9 mouse cellular contexts compared by ENCODE assay signal in genomic region chr3:73056492-73057196, GRCm38 (mm10). TPM values are rescaled to one million over a fixed set of nuclear protein-coding genes. Genes with fewer than 3 reads are reported as not detected.
DNase-seq lines count a peak whose midpoint lies in the region; ATAC-seq and TF ChIP-seq lines count a peak whose summit lies in the region.
"Had no signal": no experiment of that assay in that cellular context is flagged by ENCODE, and none has a peak within 500 bp of the region (broad histone marks: within the 10 kb centered on the region; RNA-seq: fewer than 3 reads in every experiment).

No protein-coding gene starts in this region.

- no peak for TF ChIP-seq CTCF in testis, adult 2 months (IDR thresholded peaks at IDR 0.05; ENCODE audit: control insufficient read depth, insufficient read depth, insufficient replicate concordance, low read depth, low read length)
- no peak for TF ChIP-seq CTCF in thymus, adult 2 months (IDR thresholded peaks at IDR 0.05; ENCODE audit: borderline replicate concordance, control insufficient read depth, extremely low read depth, insufficient read depth, low read length, poor library complexity)

- no peak overlapping the region for H3K27ac ChIP-seq in testis, adult 2 months (ENCODE audit: control insufficient read depth, insufficient read depth, low read depth, low read length)
- H3K27ac ChIP-seq in limb, embryonic 10.5 days = no peak overlapping the region
- no peak overlapping the region for H3K27ac ChIP-seq in thymus, adult 2 months (ENCODE audit: control insufficient read depth, insufficient read depth, low read length)

- WGBS in limb, embryonic 10.5 days = under 1% methylated on average over 32 of the region's 32 CpGs
- 6% methylated on average over 32 of the region's 32 CpGs for WGBS in thymus, adult 2 months

- peaks cover 3% of the 10 kb centered on the region; the same call in 1 of the 2 replicates for H3K4me1 ChIP-seq in testis, adult 2 months (ENCODE audit: control insufficient read depth, insufficient read depth, low read length)
- peaks cover 10% of the 10 kb centered on the region for H3K4me1 ChIP-seq in limb, embryonic 10.5 days
- no peaks in the 10 kb centered on the region for H3K4me1 ChIP-seq in thymus, adult 2 months (replicated peaks; ENCODE audit: control insufficient read depth, insufficient read depth, low read length)

- H3K9me3 ChIP-seq in limb, embryonic 10.5 days (replicated peaks) = no peaks in the 10 kb centered on the region

- ATAC-seq in cerebellum, adult (ENCODE audit: insufficient number of reproducible peaks, low FRiP score, low TSS enrichment) = peak; percentile 26; the same call in 1 of the 2 replicates

- TF ChIP-seq POLR2A in testis, adult 2 months (IDR thresholded peaks at IDR 0.05; ENCODE audit: control insufficient read depth, low read depth, low read length) = no peak
- TF ChIP-seq POLR2A in thymus, adult 2 months (IDR thresholded peaks at IDR 0.05; ENCODE audit: control insufficient read depth, extremely low read depth, insufficient read depth, low read length, poor library complexity) = no peak

- no peak for DNase-seq in cerebellum, postnatal 4 days (ENCODE audit: low spot score in 2 of 2)
- no peak for DNase-seq in testis, postnatal 10 days (ENCODE audit: low spot score)
- DNase-seq in limb, embryonic 10.5 days (ENCODE audit: low spot score) = peak; percentile 46
- peak; percentile 53 for DNase-seq in retina, postnatal 1 day
- no peak for DNase-seq in thymus, adult 2 months
- DNase-seq in urinary bladder, postnatal 36 days (ENCODE audit: low spot score in 2 of 2) = no peak

- H3K36me3 ChIP-seq in testis, adult 2 months (ENCODE audit: control insufficient read depth, insufficient read depth, low read length) = no peaks in the 10 kb centered on the region
- H3K36me3 ChIP-seq in limb, embryonic 10.5 days = no peaks in the 10 kb centered on the region
- no peaks in the 10 kb centered on the region for H3K36me3 ChIP-seq in thymus, adult 2 months (ENCODE audit: control insufficient read depth, insufficient read depth, low read length)

- H3K27me3 ChIP-seq in testis, adult 2 months (ENCODE audit: control insufficient read depth, insufficient read depth, low read length) = peaks cover 2% of the 10 kb centered on the region; the same call in 1 of the 2 replicates
- peaks cover 69% of the 10 kb centered on the region for H3K27me3 ChIP-seq in limb, embryonic 10.5 days (ENCODE audit: low read depth, poor library complexity, severe bottlenecking)
- no peaks in the 10 kb centered on the region for H3K27me3 ChIP-seq in thymus, adult 2 months (ENCODE audit: control insufficient read depth, insufficient read depth, low read length)

- H3K4me3 ChIP-seq in testis, adult 2 months (ENCODE audit: control insufficient read depth, low read depth, low read length) = peak overlapping the region; percentile 6; the same call in 1 of the 2 replicates
- H3K4me3 ChIP-seq in limb, embryonic 10.5 days = peak overlapping the region; percentile 55
- no peak overlapping the region for H3K4me3 ChIP-seq in thymus, adult 2 months (ENCODE audit: control insufficient read depth, insufficient read depth, low read length)
- H3K4me3 ChIP-seq: myocyte had no signal

RNA-seq across cellular contexts. Expression of gene Slitrk3, which starts 1.0 kb away (rescaled TPM):
- 0.02 TPM in 1 of 2 replicates, not detected in the other for polyA plus RNA-seq in testis, adult 2 months (2012; rRNA removed)
- not detected in 2 replicates for polyA plus RNA-seq in limb, embryonic 10.5 days (2016; fragmentation: Nextera tagmentation; extraction: Ambion mirVana)
- not detected in 2 replicates for polyA plus RNA-seq in thymus, adult 2 months (2012; rRNA removed)
- polyA plus RNA-seq: myocyte had no signal

Comparison
In these comparisons a context has a peak if more than half of its experiments do, and no peak if none do; other contexts are left out.
1. DNase-seq: peak in limb, embryonic 10.5 days (single experiment) and retina, postnatal 1 day (single experiment); none in cerebellum, postnatal 4 days (0 of 2), testis, postnatal 10 days (single experiment), thymus, adult 2 months (single experiment) and urinary bladder, postnatal 36 days (0 of 2).